Mouse (Mus musculus): ENCODE data around the gene Ofcc1. TPM values are rescaled to one million over a fixed set of nuclear protein-coding genes. Genes with fewer than 3 reads are reported as not detected.

Ofcc1 gene
- total RNA-seq, 2 experiments from 2014 or later: not detected

GRCm38 (mm10) chr13:40023201-40023777 lies 338.0 kb downstream of the Ofcc1 start:
- DNase-seq (ENCODE audit: extremely low spot score in 1 of 2, low spot score in 1 of 2): no peak

- no peak for DNase-seq (ENCODE audit: extremely low spot score in 1 of 2, low spot score in 1 of 2)
Measured at GRCm38 (mm10) chr13:40022609-40023008, 338.6 kb downstream of the Ofcc1 start.

GRCm38 (mm10) chr13:40000236-40000635 lies 361.0 kb downstream of the Ofcc1 start:
- no peak for DNase-seq (ENCODE audit: extremely low spot score in 1 of 2, low spot score in 1 of 2)

- no peak for DNase-seq (ENCODE audit: extremely low spot score in 1 of 2, low spot score in 1 of 2)
Measured at GRCm38 (mm10) chr13:39997901-39998300, 363.3 kb downstream of the Ofcc1 start.

- DNase-seq (ENCODE audit: extremely low spot score in 1 of 2, low spot score in 1 of 2): no peak
Measured at GRCm38 (mm10) chr13:39979294-39980061, 381.8 kb downstream of the Ofcc1 start.

- no peak for DNase-seq (ENCODE audit: extremely low spot score in 1 of 2, low spot score in 1 of 2)
Measured at GRCm38 (mm10) chr13:39968349-39969016, 392.8 kb downstream of the Ofcc1 start.

- DNase-seq (ENCODE audit: extremely low spot score in 1 of 2, low spot score in 1 of 2): no peak
Measured at GRCm38 (mm10) chr13:39957226-39957625, 404.0 kb downstream of the Ofcc1 start.

- no peak for DNase-seq (ENCODE audit: extremely low spot score in 1 of 2, low spot score in 1 of 2)
Measured at GRCm38 (mm10) chr13:39956017-39956416, 405.2 kb downstream of the Ofcc1 start.

All from layer of hippocampus, postnatal 25 days (tissue).